Mouse (Mus musculus): ENCODE measurements around the gene Zdhhc17.

The Zdhhc17 gene

DNA sequence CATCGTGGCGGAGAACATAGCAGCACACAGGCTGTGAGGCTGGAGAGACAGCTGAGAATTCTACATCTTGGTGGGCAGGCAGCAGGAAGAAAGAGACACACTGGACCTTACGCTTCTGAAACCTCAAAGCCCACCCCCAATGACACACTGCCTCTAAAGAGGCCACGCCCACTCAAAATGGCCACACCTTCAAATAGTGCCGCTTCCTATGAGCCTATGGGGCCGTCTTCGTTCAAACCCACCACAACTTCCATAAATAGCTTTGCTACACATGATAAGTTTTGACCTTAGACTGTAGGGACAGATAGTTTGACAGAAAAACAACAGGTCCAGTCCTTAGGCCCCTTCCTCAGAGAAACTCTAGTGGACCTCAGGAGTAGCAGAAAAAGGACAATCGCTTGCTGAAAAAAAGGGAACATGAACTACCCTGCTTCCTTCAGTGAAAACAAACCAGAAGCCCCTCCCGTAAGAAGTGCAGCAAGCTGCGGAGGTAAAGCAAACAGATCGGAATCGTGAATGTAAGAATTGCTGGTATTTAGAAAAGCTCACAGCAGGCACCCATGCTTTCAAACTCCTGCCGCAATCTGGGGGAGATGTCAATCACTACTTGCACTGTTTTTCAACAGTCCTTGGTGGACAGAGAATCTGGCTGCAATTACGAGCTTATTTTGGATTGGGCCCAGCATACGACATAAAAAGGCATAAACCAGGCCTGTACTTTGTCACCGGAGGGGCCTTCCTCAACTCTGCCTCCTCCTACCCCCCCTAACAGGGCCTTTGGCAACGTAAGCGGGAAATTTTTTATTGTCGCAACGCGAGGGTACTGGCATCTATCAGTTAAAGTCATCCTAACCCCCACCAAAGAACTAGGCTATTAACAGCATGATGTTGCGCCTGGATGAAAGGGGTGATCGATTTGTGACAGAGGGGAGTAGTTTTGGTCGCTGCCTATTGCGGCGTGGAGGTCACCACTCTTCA lies 91.2 kb downstream of the Zdhhc17 start:
- no peak for DNase-seq

DNA sequence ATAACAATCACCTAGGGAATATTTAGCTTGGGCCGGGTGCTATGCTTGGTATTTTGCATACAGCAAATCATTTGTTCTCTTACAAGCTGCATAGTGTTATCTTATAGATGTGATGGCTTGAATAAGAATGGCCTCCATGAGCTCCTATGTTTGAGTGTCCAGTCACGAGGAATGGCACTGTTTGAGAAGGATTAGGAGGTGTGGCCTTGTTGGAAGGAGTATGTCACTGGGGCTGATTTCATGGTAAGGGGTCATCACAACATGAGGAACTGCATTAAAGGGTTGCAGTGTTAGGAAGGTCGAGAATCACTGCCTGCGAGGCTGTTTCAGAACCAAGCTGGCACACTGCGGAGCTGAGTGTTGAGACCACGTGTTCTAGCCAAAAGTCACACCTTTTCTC lies 92.4 kb downstream of the Zdhhc17 start:
- DNase-seq = no peak

GRCm38 (mm10) chr10:110916666-110917344 lies 93.1 kb downstream of the Zdhhc17 start:
- DNase-seq = no peak

DNA sequence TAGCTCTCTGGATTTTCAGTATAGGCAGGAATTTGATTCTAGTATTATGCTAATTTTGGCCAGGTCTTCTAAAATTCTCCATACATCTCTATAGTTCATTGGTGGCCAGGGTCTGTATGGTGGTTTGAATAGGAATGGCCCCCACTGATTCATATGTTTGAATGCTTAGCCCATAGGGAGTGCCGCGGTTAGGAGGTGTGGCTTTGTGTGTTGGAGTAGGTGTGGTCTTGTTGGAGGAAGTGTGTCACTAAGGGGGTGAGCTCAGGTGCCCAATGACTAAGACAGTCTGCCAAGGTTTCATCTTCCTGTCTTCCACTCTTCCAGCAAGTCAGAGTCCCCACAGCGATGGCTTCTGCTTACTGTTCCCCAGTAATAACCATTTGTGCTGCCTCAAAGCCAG lies 106.1 kb downstream of the Zdhhc17 start:
- no peak for DNase-seq

- no peak for DNase-seq
Measured at GRCm38 (mm10) chr10:110899744-110900501, 110.0 kb downstream of the Zdhhc17 start.
